Mouse (Mus musculus): ENCODE results near the gene Erbb2.
A peak's percentile ranks its signal among the peaks of the same experiment; 100 is the strongest.

Erbb2 gene

GRCm38 (mm10) chr11:98385638-98386585, 26.4 kb upstream of the Erbb2 start, which contains the start of gene Pnmt:
Gene Pnmt, plus strand, starts transcription at chr11:98386450.
- DNase-seq (ENCODE audit: low spot score in 2 of 2), result no peak

- DNase-seq (ENCODE audit: low spot score in 2 of 2), result no peak
These were observed 25.7 kb upstream of the Erbb2 start for GRCm38 (mm10) chr11:98386596-98386995.

GRCm38 (mm10) chr11:98387056-98387577, 25.2 kb upstream of the Erbb2 start:
- DNase-seq (ENCODE audit: low spot score in 2 of 2), result no peak

- no peak for DNase-seq (ENCODE audit: low spot score in 2 of 2)
These were observed 24.0 kb upstream of the Erbb2 start for GRCm38 (mm10) chr11:98388282-98388681.

GRCm38 (mm10) chr11:98389221-98389780, 23.0 kb upstream of the Erbb2 start:
- peak in 1 of 2 experiments; percentile 36 for DNase-seq (ENCODE audit: low spot score in 2 of 2)

GRCm38 (mm10) chr11:98390141-98390540, 22.1 kb upstream of the Erbb2 start:
- no peak for DNase-seq (ENCODE audit: low spot score in 2 of 2)

GRCm38 (mm10) chr11:98392034-98392433, 20.2 kb upstream of the Erbb2 start:
- no peak for DNase-seq (ENCODE audit: low spot score in 2 of 2)

- DNase-seq (ENCODE audit: low spot score in 2 of 2), result peak in 1 of 2 experiments; percentile 10
These were observed 19.6 kb upstream of the Erbb2 start for GRCm38 (mm10) chr11:98392645-98393044.

- DNase-seq (ENCODE audit: low spot score in 2 of 2), result peak; percentile 27 to 59
These were observed 19.0 kb upstream of the Erbb2 start for GRCm38 (mm10) chr11:98393317-98393716.

- no peak for DNase-seq (ENCODE audit: low spot score in 2 of 2)
These were observed 18.0 kb upstream of the Erbb2 start for GRCm38 (mm10) chr11:98394301-98394700.

GRCm38 (mm10) chr11:98395041-98395440, 17.2 kb upstream of the Erbb2 start:
- peak in 1 of 2 experiments; percentile 7 for DNase-seq (ENCODE audit: low spot score in 2 of 2)

- no peak for DNase-seq (ENCODE audit: low spot score in 2 of 2)
These were observed 14.3 kb upstream of the Erbb2 start for GRCm38 (mm10) chr11:98397946-98398345.

- peak; percentile 67 to 75 for DNase-seq (ENCODE audit: low spot score in 2 of 2)
These were observed 12.0 kb upstream of the Erbb2 start, which contains the start of gene Pgap3 for GRCm38 (mm10) chr11:98400161-98400726. Gene Pgap3, minus strand, starts transcription at chr11:98400490.

- DNase-seq (ENCODE audit: low spot score in 2 of 2), result no peak
These were observed 11.5 kb upstream of the Erbb2 start for GRCm38 (mm10) chr11:98400816-98401215.

GRCm38 (mm10) chr11:98406621-98407020, 5.6 kb upstream of the Erbb2 start:
- DNase-seq (ENCODE audit: low spot score in 2 of 2), result no peak

GRCm38 (mm10) chr11:98408872-98409271, 3.4 kb upstream of the Erbb2 start:
- DNase-seq (ENCODE audit: low spot score in 2 of 2), result no peak

- DNase-seq (ENCODE audit: low spot score in 2 of 2), result no peak
These were observed 2.9 kb upstream of the Erbb2 start for GRCm38 (mm10) chr11:98409341-98409822.

- no peak for DNase-seq (ENCODE audit: low spot score in 2 of 2)
These were observed 579 bp downstream of the Erbb2 start for GRCm38 (mm10) chr11:98412797-98413301.

GRCm38 (mm10) chr11:98413731-98414130, 1.5 kb downstream of the Erbb2 start:
- no peak for DNase-seq (ENCODE audit: low spot score in 2 of 2)

GRCm38 (mm10) chr11:98414162-98414561, 1.9 kb downstream of the Erbb2 start:
- DNase-seq (ENCODE audit: low spot score in 2 of 2), result no peak

- DNase-seq (ENCODE audit: low spot score in 2 of 2), result no peak
These were observed 4.8 kb downstream of the Erbb2 start for GRCm38 (mm10) chr11:98417074-98417473.

GRCm38 (mm10) chr11:98418273-98418672, 6.0 kb downstream of the Erbb2 start:
- no peak for DNase-seq (ENCODE audit: low spot score in 2 of 2)
